ENCODE assay signal across 17 mouse cellular contexts in genomic region chr10:128258953-128259352, GRCm38 (mm10). TPM values are rescaled to one million over a fixed set of nuclear protein-coding genes. Genes with fewer than 3 reads are reported as not detected.
DNase-seq lines count a peak whose midpoint lies in the region; ATAC-seq and TF ChIP-seq lines count a peak whose summit lies in the region.
"Had no signal": no experiment of that assay in that cellular context is flagged by ENCODE, and none has a peak within 500 bp of the region (broad histone marks: within the 10 kb centered on the region; RNA-seq: fewer than 3 reads in every experiment).

No protein-coding gene starts in this region.

- H3K9me3 ChIP-seq in liver, postnatal 0 days (ENCODE audit: low read length), result no peaks in the 10 kb centered on the region
- H3K9me3 ChIP-seq: embryonic facial prominence, embryonic 15.5 days; hindbrain, embryonic 13.5 days; neural tube, embryonic 12.5 days had no signal

- no peak overlapping the region for H3K4me3 ChIP-seq in liver, postnatal 0 days (ENCODE audit: low read depth, low read length)
- no peak overlapping the region for H3K4me3 ChIP-seq in spleen, adult 2 months (ENCODE audit: extremely low read depth, insufficient read depth, insufficient read length)
- H3K4me3 ChIP-seq: embryonic facial prominence, embryonic 15.5 days; heart, adult 2 months; hindbrain, embryonic 13.5 days; neural tube, embryonic 12.5 days had no signal

- no peak for TF ChIP-seq EP300 in liver, postnatal 0 days (IDR thresholded peaks at IDR 0.05; ENCODE audit: low read depth)

- no peak for TF ChIP-seq CTCF in liver, postnatal 0 days (IDR thresholded peaks at IDR 0.05; ENCODE audit: low read depth)
- TF ChIP-seq CTCF in spleen, adult 2 months (IDR thresholded peaks at IDR 0.05; ENCODE audit: extremely low read depth, insufficient read depth, insufficient read length, insufficient replicate concordance), result no peak

- H3K4me2 ChIP-seq in liver, postnatal 0 days (ENCODE audit: low read depth, low read length), result no peak overlapping the region
- H3K4me2 ChIP-seq: embryonic facial prominence, embryonic 15.5 days; hindbrain, embryonic 13.5 days; neural tube, embryonic 12.5 days had no signal

- no peak overlapping the region for H3K9ac ChIP-seq in liver, postnatal 0 days (replicated peaks)
- H3K9ac ChIP-seq: embryonic facial prominence, embryonic 15.5 days; hindbrain, embryonic 13.5 days; neural tube, embryonic 12.5 days had no signal

- H3K36me3 ChIP-seq in liver, postnatal 0 days (replicated peaks; ENCODE audit: insufficient read depth, low read length), result no peaks in the 10 kb centered on the region
- H3K36me3 ChIP-seq in spleen, adult 2 months (ENCODE audit: control insufficient read depth, insufficient read depth, low read length), result no peaks in the 10 kb centered on the region
- H3K36me3 ChIP-seq: embryonic facial prominence, embryonic 15.5 days; hindbrain, embryonic 13.5 days; neural tube, embryonic 12.5 days had no signal

- TF ChIP-seq POLR2A in spleen, adult 2 months (IDR thresholded peaks at IDR 0.05; ENCODE audit: low read depth, low read length), result no peak

- 13% methylated on average over 4 of the region's 4 CpGs for WGBS in liver, postnatal 0 days (ENCODE audit: insufficient replicate concordance)
- 16% methylated on average over 4 of the region's 4 CpGs for WGBS in spleen, adult 2 months

- peaks cover 12% of the 10 kb centered on the region for H3K4me1 ChIP-seq in liver, postnatal 0 days (ENCODE audit: insufficient read depth)
- H3K4me1 ChIP-seq in spleen, adult 2 months (ENCODE audit: control insufficient read depth, insufficient read depth, insufficient read length), result peaks cover 21% of the 10 kb centered on the region
- H3K4me1 ChIP-seq: embryonic facial prominence, embryonic 15.5 days; hindbrain, embryonic 13.5 days; neural tube, embryonic 12.5 days had no signal

- peak; percentile 35 for ATAC-seq in liver, postnatal 0 days
- ATAC-seq: forebrain, embryonic 16.5 days had no signal

- peak; percentile 9 for DNase-seq in spleen, adult 12 weeks (ENCODE audit: low spot score)
- no peak for DNase-seq in spleen, postnatal 4 days (ENCODE audit: low spot score in 2 of 2)
- DNase-seq in brain, adult 2 months (ENCODE audit: low read depth, low spot score), result peak; percentile 44
- peak; percentile 46 for DNase-seq in liver, postnatal 0 days
- DNase-seq in spleen, adult 2 months (ENCODE audit: low read depth in 1 of 2, low spot score in 2 of 2), result peak; percentile 33 to 48
- DNase-seq in Muller cell, postnatal 12 days (ENCODE audit: inconsistent ontology term), result no peak
- no peak for DNase-seq in adrenal gland, postnatal 36 days
- DNase-seq: adrenal gland, postnatal 14 days; cerebellum, postnatal 10 days; kidney, adult 9 months had no signal

- H3K27ac ChIP-seq in liver, postnatal 0 days (ENCODE audit: low read depth), result peak overlapping the region; percentile 71
- peak overlapping the region; percentile 67 for H3K27ac ChIP-seq in spleen, adult 2 months (ENCODE audit: insufficient read depth, low read length)
- H3K27ac ChIP-seq: embryonic facial prominence, embryonic 15.5 days; heart, adult 2 months; hindbrain, embryonic 13.5 days; neural tube, embryonic 12.5 days had no signal

- no peaks in the 10 kb centered on the region for H3K27me3 ChIP-seq in liver, postnatal 0 days (ENCODE audit: insufficient read depth, low read length)
- H3K27me3 ChIP-seq in spleen, adult 2 months (ENCODE audit: control insufficient read depth, insufficient read depth, low read length), result no peaks in the 10 kb centered on the region
- H3K27me3 ChIP-seq: embryonic facial prominence, embryonic 15.5 days; hindbrain, embryonic 13.5 days; neural tube, embryonic 12.5 days had no signal

RNA-seq across cellular contexts. Expression of gene Apon, which starts 5.1 kb away (rescaled TPM):
- 41.8 and 42.4 TPM in 2 replicates for polyA plus RNA-seq in liver, postnatal 0 days (2015; fragmentation: Nextera tagmentation; extraction: Ambion mirVana)
- polyA plus RNA-seq in spleen, adult 2 months (2012; rRNA removed), result 0.06 and 0.20 TPM in 2 replicates
- under 1 TPM in 1 of 2 experiments, not detected in 1; 0.23 TPM for total RNA-seq in adrenal gland, postnatal 36 days (2021)
- total RNA-seq: heart, adult 2 months; layer of hippocampus, adult 8-10 months; left cerebral cortex, postnatal 36 days had no signal
- polyA plus RNA-seq: forebrain, embryonic 16.5 days; heart, adult 2 months had no signal

RNA-seq across cellular contexts. Expression of gene Apof, which starts 9.5 kb away (rescaled TPM):
- polyA plus RNA-seq in liver, postnatal 0 days (2015; fragmentation: Nextera tagmentation; extraction: Ambion mirVana), result 1,289 and 1,338 TPM in 2 replicates
- 1.0 and 1.4 TPM in 2 replicates for polyA plus RNA-seq in spleen, adult 2 months (2012; rRNA removed)
- 10 to 100 TPM in 1 of 2 experiments, 1 to 10 TPM in 1; 1.5 to 11.9 TPM for total RNA-seq in adrenal gland, postnatal 36 days (2021)
- total RNA-seq: heart, adult 2 months; layer of hippocampus, adult 8-10 months; left cerebral cortex, postnatal 36 days had no signal
- polyA plus RNA-seq: embryonic facial prominence, embryonic 15.5 days; forebrain, embryonic 16.5 days; heart, adult 2 months; hindbrain, embryonic 13.5 days; neural tube, embryonic 12.5 days had no signal

RNA-seq across cellular contexts. Expression of gene Stat2, which starts 11.4 kb away (rescaled TPM):
- 11.3 and 12.1 TPM in 2 replicates for polyA plus RNA-seq in liver, postnatal 0 days (2015; fragmentation: Nextera tagmentation; extraction: Ambion mirVana)
- 34.6 and 42.1 TPM in 2 replicates for polyA plus RNA-seq in spleen, adult 2 months (2012; rRNA removed)
- 10 to 100 TPM; 32.9 to 33.6 TPM for total RNA-seq in adrenal gland, postnatal 36 days (2021)

RNA-seq across cellular contexts. Expression of gene Timeless, which starts 27.1 kb away (rescaled TPM):
- 15.1 and 18.5 TPM in 2 replicates for polyA plus RNA-seq in liver, postnatal 0 days (2015; fragmentation: Nextera tagmentation; extraction: Ambion mirVana)
- 4.8 and 6.7 TPM in 2 replicates for polyA plus RNA-seq in spleen, adult 2 months (2012; rRNA removed)
- total RNA-seq in adrenal gland, postnatal 36 days (2021), result 1 to 10 TPM; 7.6 to 8.8 TPM

RNA-seq across cellular contexts. Expression of gene Mip, which starts 33.3 kb away (rescaled TPM):
- not detected in 2 replicates for polyA plus RNA-seq in liver, postnatal 0 days (2015; fragmentation: Nextera tagmentation; extraction: Ambion mirVana)
- 0.08 TPM in 1 of 2 replicates, not detected in the other for polyA plus RNA-seq in spleen, adult 2 months (2012; rRNA removed)
- total RNA-seq in adrenal gland, postnatal 36 days (2021), result not detected
- total RNA-seq: adrenal gland, postnatal 14 days; heart, adult 2 months; layer of hippocampus, adult 8-10 months; left cerebral cortex, postnatal 36 days had no signal
- polyA plus RNA-seq: forebrain, embryonic 16.5 days; heart, adult 2 months; neural tube, embryonic 12.5 days had no signal

Comparison
In these comparisons a context has a peak if more than half of its experiments do, and no peak if none do; other contexts are left out.
1. DNase-seq: peak in spleen, adult 12 weeks (single experiment), brain, adult 2 months (single experiment), liver, postnatal 0 days (single experiment) and spleen, adult 2 months (2 of 2); none in spleen, postnatal 4 days (0 of 2), Muller cell, postnatal 12 days (single experiment) and adrenal gland, postnatal 36 days (0 of 2).
2. RNA of gene Apon, which starts 5.1 kb away (polyA plus RNA-seq): 41.8 to 42.4 TPM in liver, postnatal 0 days; 0.06 to 0.20 TPM in spleen, adult 2 months; every median in the first group is over 10 times any median in the second.
3. RNA of gene Apof, which starts 9.5 kb away (polyA plus RNA-seq): 1,289 to 1,338 TPM in liver, postnatal 0 days; 1.0 to 1.4 TPM in spleen, adult 2 months; every median in the first group is over 100 times any median in the second.